Mouse (Mus musculus): Measurements from ENCODE around the gene Adgrl3.

Gene Adgrl3

DNA sequence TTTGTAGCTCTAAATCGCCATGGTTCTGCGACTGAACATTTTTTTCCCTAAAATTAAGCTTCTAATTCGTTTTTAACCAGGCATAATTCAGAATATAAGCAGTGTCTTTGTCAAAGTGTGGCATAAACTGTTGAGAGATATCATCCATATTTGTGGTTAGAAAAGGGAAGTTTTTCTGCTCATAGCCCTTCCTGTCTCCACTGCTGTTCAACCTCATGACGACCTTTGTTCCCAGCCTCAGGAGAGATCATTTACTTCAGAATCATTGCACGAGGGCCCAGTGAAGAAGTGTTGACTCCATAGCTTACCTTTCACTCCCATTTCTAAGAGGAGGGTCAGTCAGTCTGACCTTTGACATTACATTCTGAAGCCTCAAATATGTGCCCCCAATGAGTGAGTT is 56.4 kb downstream of the Adgrl3 start:
- DNase-seq (ENCODE audit: low read depth, low spot score): no peak

- DNase-seq (ENCODE audit: low read depth, low spot score): no peak
Observed at GRCm38 (mm10) chr5:81077031-81077430, 57.1 kb downstream of the Adgrl3 start.

DNA sequence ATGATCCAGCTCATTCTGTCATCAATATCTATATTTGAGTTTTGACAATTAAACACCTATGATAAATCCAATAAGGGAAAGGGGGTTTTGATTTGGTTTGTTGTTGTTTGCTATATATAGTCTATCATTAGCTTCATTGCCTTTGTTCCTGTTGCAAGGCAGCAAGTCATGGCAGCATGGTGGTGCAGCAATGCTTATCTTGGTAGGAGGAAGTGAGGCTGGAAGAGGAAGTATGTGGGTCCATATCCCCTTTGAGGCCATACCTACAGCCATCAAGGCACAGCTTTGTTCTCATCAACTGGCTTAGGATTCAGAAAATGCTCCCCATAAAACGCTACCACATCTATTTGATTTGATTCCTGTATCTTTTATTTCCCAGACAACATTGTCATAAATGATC is 58.1 kb downstream of the Adgrl3 start:
- no peak for DNase-seq (ENCODE audit: low read depth, low spot score)

GRCm38 (mm10) chr5:81083698-81084360 is 63.9 kb downstream of the Adgrl3 start:
- no peak for DNase-seq (ENCODE audit: low read depth, low spot score)

DNA sequence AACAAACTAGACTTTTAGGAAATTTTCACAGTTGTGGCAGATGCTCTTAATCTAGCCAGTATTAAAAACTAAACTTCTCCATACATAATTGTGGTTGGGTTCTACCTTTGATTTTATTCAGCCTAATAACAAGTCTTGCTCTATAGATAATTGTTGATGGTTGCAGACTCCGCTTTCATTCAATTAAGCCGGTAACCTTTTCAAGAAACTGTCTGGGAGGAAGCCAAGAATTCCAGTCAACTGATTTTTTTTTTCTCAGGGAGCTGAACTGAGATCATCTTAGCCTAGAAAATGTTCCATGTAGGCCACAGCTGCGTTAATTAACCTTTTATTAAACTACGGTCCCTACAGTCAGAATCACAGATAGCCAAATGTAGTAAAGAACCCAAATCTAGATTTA is 65.2 kb downstream of the Adgrl3 start:
- DNase-seq (ENCODE audit: low read depth, low spot score): no peak

DNA sequence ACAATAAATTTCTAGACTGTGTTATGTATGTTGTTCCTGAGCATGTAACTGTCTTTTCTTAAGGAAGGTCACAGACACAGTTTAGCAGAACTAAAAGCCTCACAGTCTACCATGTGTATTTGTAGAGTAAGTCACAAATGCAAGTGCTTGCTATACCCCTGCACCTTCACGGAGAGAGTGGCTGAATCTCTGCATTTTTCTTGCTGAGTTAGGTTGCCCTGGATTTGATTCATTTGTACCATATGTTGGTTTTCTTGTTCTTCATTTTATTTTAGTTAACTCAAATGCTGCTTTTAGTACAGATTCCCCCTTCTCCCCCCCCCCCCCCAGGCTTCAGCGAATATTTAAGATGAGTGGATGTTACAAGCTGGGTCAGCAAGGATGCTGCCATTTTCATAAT is 68.7 kb downstream of the Adgrl3 start:
- no peak for DNase-seq (ENCODE audit: low read depth, low spot score)

- no peak for DNase-seq (ENCODE audit: low read depth, low spot score)
Observed at GRCm38 (mm10) chr5:81094618-81095017, 74.7 kb downstream of the Adgrl3 start.

- DNase-seq (ENCODE audit: low read depth, low spot score): no peak
Observed at GRCm38 (mm10) chr5:81097131-81097530, 77.2 kb downstream of the Adgrl3 start.

GRCm38 (mm10) chr5:81107431-81107830 is 87.5 kb downstream of the Adgrl3 start:
- peak; percentile 4 for DNase-seq (ENCODE audit: low read depth, low spot score)

GRCm38 (mm10) chr5:81124483-81124882 is 104.5 kb downstream of the Adgrl3 start:
- DNase-seq (ENCODE audit: low read depth, low spot score): no peak

GRCm38 (mm10) chr5:81127639-81128038 is 107.7 kb downstream of the Adgrl3 start:
- DNase-seq (ENCODE audit: low read depth, low spot score): no peak

DNA sequence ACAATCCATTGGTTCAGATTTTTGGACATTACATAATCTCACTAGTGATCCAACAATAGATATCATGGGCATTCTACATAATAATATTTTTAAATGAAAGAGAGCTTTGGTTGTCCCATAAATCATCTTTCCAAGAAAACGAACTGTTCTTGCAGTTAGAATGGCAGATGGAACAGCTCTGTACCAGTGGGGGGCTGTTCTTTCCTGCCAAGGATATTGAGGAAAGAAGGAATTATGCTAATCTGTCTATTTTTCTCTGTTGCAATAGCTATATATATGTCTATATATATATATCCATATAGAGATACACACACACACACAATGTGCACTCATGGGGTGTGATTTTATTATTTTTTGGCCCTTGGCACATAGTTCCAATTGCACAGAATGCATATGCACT is 116.5 kb downstream of the Adgrl3 start:
- DNase-seq (ENCODE audit: low read depth, low spot score): no peak

DNA sequence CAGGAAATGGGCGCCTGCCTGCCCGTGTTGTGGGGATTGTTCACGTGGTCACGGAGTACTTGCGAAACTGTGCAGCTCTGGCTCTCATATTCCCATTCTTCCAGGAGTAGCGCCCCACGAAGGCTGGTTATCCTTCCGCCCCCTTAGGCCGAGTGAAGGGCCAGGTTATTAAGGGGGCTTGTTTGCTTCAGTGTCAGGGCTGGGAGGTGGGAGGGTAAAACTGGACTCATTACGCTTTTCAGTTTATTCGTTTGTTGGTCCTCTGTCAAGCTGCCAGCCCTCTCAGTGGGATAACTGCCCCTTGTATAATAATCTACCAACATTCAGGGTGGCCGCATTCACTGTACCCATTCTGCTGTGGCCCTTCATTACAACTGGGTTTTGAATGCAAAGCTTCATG is 135.9 kb downstream of the Adgrl3 start:
- no peak for DNase-seq (ENCODE audit: low read depth, low spot score)

DNA sequence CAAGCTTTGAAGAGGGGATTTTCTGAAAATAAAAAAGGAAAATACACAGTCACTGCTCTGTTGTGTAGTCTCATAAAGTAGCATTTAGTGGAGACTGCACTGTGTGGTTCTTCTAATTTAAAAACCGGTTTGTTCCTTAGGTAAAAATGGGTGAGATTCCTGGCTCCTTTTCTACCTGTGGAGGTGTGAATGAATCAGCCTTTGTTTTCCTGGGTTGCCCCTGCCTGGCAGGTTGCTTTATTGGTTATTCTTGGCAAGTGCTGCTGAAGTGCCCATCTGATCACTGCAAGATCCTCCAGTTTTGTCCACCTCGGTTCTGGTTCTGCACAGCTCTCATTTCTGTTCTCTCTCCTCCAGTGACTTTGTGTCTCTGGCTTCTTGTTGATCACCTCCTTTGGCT is 136.3 kb downstream of the Adgrl3 start:
- DNase-seq (ENCODE audit: low read depth, low spot score): no peak

DNA sequence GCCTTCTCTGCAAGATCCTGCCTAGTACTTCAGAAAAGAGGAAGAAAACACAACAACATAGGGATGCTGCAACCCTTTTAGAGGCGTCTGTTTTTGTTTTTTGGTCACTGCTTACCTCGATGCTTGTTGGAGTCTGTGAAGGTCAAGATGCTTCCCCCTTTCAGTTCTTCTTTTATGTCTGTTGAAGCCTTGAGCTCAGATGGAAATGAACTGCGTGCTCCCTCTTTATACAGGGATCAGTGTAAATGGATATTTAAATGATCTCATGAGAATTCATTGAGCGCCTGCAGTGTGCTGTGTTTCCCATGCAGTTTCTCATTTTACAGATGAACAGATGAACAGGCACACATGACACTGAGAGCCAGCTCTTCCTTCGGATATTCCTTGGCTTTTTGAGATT is 136.9 kb downstream of the Adgrl3 start:
- no peak for DNase-seq (ENCODE audit: low read depth, low spot score)

DNA sequence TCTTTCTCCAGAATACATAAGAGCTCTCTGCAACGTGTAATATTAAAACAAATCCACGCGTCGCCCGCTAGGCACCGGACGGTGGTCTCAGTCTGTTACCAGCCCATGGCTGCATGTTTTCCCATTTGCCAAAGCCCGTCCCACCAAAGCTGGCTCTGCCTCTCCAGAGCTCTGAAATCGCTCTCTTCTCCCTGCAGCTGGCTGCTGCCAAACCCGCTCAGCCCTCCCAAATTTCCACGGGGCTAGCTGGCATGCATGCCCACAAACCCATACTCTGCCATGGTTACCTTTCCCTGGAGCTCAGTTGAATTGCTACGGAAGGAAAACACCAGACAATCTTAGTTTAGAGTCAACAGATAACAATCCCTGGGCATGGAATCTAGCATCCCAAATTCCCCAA is 139.1 kb downstream of the Adgrl3 start:
- DNase-seq (ENCODE audit: low read depth, low spot score): no peak

GRCm38 (mm10) chr5:81160431-81160830 is 140.5 kb downstream of the Adgrl3 start:
- no peak for DNase-seq (ENCODE audit: low read depth, low spot score)

DNA sequence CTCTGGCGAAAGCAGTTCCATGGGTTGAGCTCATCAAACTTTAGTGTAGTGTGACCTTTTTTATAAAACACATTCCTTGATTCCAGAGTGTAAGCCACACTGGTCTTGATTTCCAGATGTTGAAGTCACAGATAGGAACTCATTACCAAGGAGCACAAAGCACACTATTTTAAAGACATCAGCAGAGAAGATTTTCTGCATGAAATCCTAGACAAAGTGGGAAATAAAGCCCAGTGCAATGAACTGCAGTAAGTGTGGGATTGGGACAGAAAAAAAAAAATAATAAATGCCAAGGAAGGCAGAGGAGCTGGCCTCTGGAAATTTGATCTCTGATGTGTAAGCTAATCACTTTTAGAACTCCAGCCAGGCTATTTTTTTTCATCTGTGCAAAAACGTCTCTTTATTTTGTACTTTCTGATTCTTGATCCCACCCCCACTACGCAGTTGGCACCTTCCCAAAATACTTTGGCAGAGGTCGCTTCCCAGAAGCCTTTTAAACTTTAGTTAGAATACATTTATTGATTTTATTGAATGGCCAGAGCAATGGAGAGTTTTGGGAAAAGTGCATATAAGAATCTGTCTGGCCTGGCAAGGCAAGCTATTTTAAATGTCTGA is 169.0 kb downstream of the Adgrl3 start:
- no peak for DNase-seq (ENCODE audit: low read depth, low spot score)

- no peak for DNase-seq (ENCODE audit: low read depth, low spot score)
Observed at GRCm38 (mm10) chr5:81200354-81200753, 180.4 kb downstream of the Adgrl3 start.

DNA sequence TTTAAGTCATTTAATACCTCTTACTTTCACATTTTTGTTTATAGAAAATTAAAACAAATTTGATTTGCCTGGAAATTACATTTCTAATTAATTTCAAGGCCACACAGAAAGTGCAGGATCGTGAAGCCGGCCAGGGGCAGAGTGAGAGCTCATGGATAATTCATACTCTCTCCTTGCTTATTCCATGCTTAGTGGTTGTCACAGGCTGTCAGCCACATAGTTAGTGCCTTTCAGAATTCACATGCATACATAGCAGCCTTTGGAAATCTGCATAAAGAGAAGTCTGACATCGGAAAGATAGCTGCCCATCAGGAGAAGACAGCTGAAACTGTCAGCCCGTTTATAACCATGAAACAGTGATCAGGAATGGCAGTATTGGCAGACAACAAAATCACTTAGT is 181.9 kb downstream of the Adgrl3 start:
- no peak for DNase-seq (ENCODE audit: low read depth, low spot score)

DNA sequence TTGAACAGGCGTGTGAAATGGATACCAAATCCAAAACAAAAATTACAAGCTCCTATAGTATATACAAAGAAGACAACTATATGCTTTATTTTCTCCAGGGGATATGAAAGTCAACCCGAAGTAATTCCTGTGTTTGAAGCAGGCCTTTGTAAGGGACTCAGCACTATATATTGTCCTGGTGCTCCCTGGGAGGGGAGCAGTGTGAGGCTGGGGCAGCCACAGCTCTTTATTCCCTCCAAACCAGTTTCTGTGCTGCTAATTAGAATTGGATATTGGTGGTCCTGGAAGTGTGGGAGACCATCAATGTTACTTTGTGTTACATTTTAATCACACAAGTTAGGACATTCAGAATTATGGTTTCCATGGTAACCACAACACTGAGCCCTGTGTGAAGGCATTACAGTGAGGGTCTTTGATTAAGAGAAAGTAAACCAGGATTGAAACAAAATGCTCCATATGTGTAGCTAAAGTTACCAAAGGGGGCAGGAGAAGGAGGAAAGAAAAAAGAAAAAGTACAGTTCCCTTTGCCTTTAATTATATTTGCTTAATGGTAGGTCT is 198.6 kb downstream of the Adgrl3 start:
- DNase-seq (ENCODE audit: low read depth, low spot score): no peak

GRCm38 (mm10) chr5:81224465-81224864 is 204.5 kb downstream of the Adgrl3 start:
- DNase-seq (ENCODE audit: low read depth, low spot score): no peak

DNA sequence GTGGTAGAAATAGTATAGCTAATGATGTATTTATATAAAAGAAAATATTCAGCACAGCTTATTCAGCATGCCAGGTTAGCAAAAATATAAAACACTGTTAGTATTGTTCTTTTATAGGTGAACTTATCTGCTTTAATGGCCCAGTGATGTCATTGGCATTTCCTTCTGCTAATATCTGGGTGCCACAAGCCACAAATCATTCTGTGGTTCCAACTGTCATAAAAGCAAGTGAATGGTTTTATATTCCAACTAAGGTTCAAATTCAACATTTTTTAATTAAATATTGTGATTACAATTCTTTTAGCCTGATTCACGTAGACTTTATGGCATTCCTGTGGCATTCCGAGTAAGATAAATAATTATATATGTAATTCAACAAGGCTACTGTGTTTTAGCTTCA is 205.5 kb downstream of the Adgrl3 start:
- no peak for DNase-seq (ENCODE audit: low read depth, low spot score)
